Mouse (Mus musculus) small intestine, adult 2 months (tissue): ENCODE measurements around the gene Actn4. TPM values are rescaled to one million over a fixed set of nuclear protein-coding genes. Genes with fewer than 3 reads are reported as not detected.

Source experiments
- H3K27ac ChIP-seq: fragments of 200-500 bp; 2 replicates; pipeline ENCODE4 v1.5.1; 2012; ENCODE audit warnings: low read depth, low read length, control low read depth, inconsistent platforms; ENCODE audit not compliant: insufficient read depth
- H3K27me3 ChIP-seq: fragments of 200-500 bp; 2 replicates; pipeline ENCODE4 v1.6.1; 2012; ENCODE audit warnings: mild to moderate bottlenecking, moderate library complexity, low read length, inconsistent platforms; ENCODE audit not compliant: control insufficient read depth, insufficient read depth
- H3K36me3 ChIP-seq: fragments of 200-500 bp; 2 replicates; pipeline ENCODE4 v1.6.1; 2012; ENCODE audit warnings: mild to moderate bottlenecking, low read length, control low read depth, inconsistent platforms; ENCODE audit not compliant: control insufficient read depth, insufficient read depth
- H3K4me1 ChIP-seq: fragments of 200-500 bp; 2 replicates; pipeline ENCODE4 v1.6.1; 2012; ENCODE audit warnings: low read length, inconsistent platforms, mixed read lengths; ENCODE audit not compliant: control insufficient read depth, insufficient read depth, insufficient read length
- H3K4me3 ChIP-seq: fragments of 200-500 bp; 2 replicates; pipeline ENCODE4 v1.5.1; 2012; ENCODE audit warnings: low read depth, mild to moderate bottlenecking, control low read depth, inconsistent platforms, low read length, moderate library complexity
- CTCF ChIP-seq: fragments of 200-500 bp; IDR thresholded peaks from 2 replicates; pipeline ENCODE4 v1.5.1; 2012; ENCODE audit warnings: low read depth, mild to moderate bottlenecking, control low read depth, inconsistent platforms, low read length, moderate library complexity, mixed read lengths; ENCODE audit not compliant: insufficient replicate concordance, insufficient read length; ENCODE audit errors: extremely low read depth
- POLR2A ChIP-seq: fragments of 200-500 bp; IDR thresholded peaks from 2 replicates; pipeline ENCODE4 v1.6.1; 2012; ENCODE audit warnings: low read depth, mild to moderate bottlenecking, control low read depth, inconsistent platforms, low read length, moderate library complexity
- WGBS: fragments of 180-500 bp; shearing (Covaris S2); methylation state at CpG from one replicate; pipeline ENCODE4 v1.1.7; 2018; 5-methylcytosine and 5-hydroxymethylcytosine counted together
- polyA plus RNA-seq: library from polyadenylated mRNA; depleted of rRNA; stranded (reverse); fragments of >200 nt; gene quantifications from 2 replicates; pipeline ENCODE4 v1.2.3, GENCODE M21; 2012; rRNA removed

The Actn4 gene
- polyA plus RNA-seq, 1 experiment = 1,069 TPM

DNA sequence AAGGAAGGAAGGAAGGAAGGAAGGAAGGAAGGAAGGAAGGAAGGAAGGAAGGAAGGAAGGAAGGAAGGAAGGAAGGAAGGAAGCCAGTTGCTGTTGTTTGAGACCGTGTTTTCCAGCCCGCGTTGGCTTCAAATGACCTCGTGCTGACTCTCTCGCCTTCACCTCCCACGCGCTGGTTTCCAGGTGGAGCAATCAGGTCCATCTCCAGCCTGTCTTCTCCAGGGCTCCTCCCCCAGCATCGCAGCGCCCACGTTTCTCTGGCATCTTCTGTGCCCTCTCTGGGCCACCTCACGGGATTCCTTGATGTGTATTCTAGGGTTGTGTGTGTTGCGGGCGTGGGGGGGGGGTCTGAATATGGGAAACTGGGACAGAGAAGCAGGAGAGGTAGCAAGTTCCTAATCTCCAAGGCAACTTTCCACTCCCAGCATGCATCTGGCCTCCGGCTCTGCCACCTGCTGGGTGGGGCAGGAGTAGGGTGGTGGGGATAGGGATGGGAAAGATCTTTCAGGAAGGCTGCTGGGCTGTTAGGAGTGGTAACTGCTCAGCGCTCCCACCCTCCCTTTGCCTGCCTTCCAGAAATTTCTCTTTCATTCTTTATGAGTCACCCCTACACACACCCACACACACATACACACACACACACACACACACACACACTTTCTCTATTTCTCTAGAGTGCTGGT, 99.2 kb downstream of the Actn4 start:
- 0 out of 2 replicates have a peak overlapping the region, but pooled peaks have one; percentile 21 for H3K4me3 ChIP-seq
- H3K4me1 ChIP-seq = peaks cover 19% of the 10 kb centered on the region
- no peak overlapping the region for H3K27ac ChIP-seq
- TF ChIP-seq POLR2A (no peak), CTCF (no peak)
- H3K27me3 ChIP-seq = no peaks in the 10 kb centered on the region
- no peaks in the 10 kb centered on the region for H3K36me3 ChIP-seq
- WGBS = 60% methylated on average over 15 of the region's 15 CpGs

DNA sequence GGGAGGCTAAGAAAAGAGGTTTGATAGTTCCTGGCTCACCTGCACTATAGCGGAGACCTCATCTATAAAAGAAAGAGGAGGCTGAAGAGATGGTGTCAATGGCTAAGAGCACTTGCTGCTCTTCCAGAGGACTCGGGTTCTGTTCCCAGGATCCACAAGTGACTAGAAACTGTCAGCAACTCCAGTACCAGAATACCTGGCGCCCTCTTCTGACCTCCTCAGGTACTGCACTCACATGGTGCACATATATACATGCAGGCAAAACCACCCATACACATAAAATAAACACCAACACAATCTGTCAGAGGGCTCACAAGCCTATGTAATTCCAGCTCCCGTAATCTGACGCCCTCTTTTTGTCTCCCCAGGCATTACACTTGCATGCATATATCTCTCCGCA, 101.2 kb downstream of the Actn4 start:
- H3K4me1 ChIP-seq = peaks cover 10% of the 10 kb centered on the region
- H3K27ac ChIP-seq = no peak overlapping the region
- H3K27me3 ChIP-seq = no peaks in the 10 kb centered on the region
- no peak for TF ChIP-seq POLR2A
- TF ChIP-seq CTCF = peak; percentile 43; the same call in 1 of the 2 replicates
- 91% methylated on average over 6 of the region's 6 CpGs for WGBS
- H3K4me3 ChIP-seq = no peak overlapping the region
- no peaks in the 10 kb centered on the region for H3K36me3 ChIP-seq

DNA sequence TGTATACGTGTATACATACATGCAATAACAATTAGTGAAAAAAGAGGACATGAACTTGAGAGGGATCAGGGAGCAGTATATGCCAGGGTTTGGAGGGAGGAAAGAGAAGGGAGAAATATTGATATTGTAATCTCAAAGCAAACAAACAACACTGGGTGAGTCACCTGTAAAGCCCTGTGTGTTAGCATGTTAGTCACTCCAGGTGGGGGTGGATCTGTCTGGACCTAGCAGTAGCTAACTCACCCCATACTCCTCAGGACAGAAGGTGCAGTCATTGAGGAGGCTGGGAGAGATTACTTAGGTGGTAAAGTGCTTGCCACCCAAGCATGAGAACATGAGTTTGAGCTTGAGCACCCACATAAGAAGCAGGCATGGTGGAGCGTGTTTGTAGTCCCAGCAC, 102.2 kb downstream of the Actn4 start:
- TF ChIP-seq POLR2A = no peak
- TF ChIP-seq CTCF = no peak
- H3K27me3 ChIP-seq = no peaks in the 10 kb centered on the region
- 91% methylated on average over 2 of the region's 2 CpGs for WGBS
- peaks cover 5% of the 10 kb centered on the region for H3K4me1 ChIP-seq
- no peaks in the 10 kb centered on the region for H3K36me3 ChIP-seq
- no peak overlapping the region for H3K27ac ChIP-seq
- H3K4me3 ChIP-seq = no peak overlapping the region

DNA sequence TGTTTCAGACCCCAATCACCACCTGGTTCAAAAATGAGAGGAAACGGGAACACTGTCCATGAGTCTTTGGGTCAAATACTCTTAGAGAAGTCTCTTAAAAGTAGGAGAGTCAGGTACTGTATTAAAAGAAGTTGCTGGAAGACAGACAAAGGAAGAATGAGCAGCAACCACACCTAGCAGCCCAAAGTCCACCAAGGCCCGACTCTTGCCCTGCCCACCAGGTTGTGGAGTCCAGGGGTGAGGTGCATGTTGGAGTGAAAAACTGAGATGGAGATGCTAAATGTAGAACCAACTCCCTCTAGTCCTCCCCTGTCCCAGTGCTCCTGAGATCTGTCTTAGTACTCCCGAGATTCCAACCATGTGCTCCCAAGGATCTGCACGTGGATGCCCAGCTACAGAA, 111.5 kb downstream of the Actn4 start:
- H3K4me1 ChIP-seq = peaks cover 20% of the 10 kb centered on the region; the same call in 1 of the 2 replicates
- H3K27ac ChIP-seq = peak overlapping the region; percentile 80
- no peaks in the 10 kb centered on the region for H3K27me3 ChIP-seq
- no peaks in the 10 kb centered on the region for H3K36me3 ChIP-seq
- 42% methylated on average over 4 of the region's 4 CpGs for WGBS
- H3K4me3 ChIP-seq = no peak overlapping the region
- TF ChIP-seq POLR2A = no peak
- no peak for TF ChIP-seq CTCF

DNA sequence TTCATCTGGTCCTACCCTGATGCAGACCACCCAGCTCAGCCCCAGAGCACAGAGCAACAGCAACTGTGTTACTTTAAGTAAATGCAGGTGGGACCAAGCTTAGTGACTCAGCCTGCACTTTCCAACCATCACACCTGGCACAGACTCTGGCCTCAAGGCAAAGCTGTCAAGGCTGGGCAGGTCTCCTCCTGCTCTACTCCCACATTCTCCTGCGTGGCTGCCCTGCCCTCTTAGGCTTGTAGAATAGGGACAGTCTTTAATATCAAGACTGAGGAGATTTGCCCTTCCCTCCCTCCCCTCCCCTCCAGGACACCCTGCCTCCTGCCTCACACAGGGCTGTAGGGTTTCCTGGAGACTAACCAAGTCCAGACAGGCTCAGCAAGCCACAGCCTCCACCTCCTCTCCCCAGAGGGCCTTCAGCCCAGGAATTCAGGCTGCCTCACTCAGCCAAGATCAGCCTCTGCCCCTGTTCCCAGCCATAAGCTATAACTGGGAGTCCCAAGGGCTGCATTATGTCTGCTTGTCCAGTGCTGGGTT, 112.4 kb downstream of the Actn4 start:
- Histone ChIP-seq H3K4me1 (peaks cover 20% of the 10 kb centered on the region; the same call in 1 of the 2 replicates), H3K36me3 (no peaks in the 10 kb centered on the region), H3K4me3 (no peak overlapping the region), H3K27me3 (no peaks in the 10 kb centered on the region), H3K27ac (peak overlapping the region; percentile 80)
- WGBS = 17% methylated on average over 1 of the region's 1 CpGs
- no peak for TF ChIP-seq CTCF
- no peak for TF ChIP-seq POLR2A

DNA sequence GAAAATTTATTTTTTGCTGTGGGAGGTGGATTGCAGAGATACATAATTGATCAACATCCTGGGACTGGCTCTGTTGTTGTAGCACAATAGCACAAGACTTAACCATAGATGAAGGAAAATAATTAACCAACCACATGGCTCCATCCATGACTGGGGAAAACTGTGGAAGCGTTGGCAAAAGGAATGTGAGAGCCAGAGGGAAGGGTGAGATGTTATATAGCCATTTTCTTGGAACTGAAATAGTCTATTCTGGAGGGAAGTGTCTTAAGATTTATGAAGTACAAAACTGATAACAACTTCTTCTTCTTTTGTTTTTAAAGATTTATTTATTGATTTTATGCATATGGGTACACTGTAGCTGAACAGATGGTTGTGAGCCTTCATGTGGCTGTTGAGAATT, 114.9 kb downstream of the Actn4 start:
- TF ChIP-seq POLR2A (no peak), CTCF (no peak)
- H3K4me3 ChIP-seq = no peak overlapping the region
- peaks cover 20% of the 10 kb centered on the region; the same call in 1 of the 2 replicates for H3K4me1 ChIP-seq
- H3K36me3 ChIP-seq = no peaks in the 10 kb centered on the region
- WGBS = 88% methylated on average over 1 of the region's 1 CpGs
- H3K27ac ChIP-seq = no peak overlapping the region
- H3K27me3 ChIP-seq = no peaks in the 10 kb centered on the region

Other genes starting within 250 kb of the Actn4 start
- 2.0 and 2.8 TPM in 2 replicates for gene Fbxo17, start 245.5 kb downstream of the Actn4 start, polyA plus RNA-seq
- 42.3 and 64.5 TPM in 2 replicates for gene Mrps12, start 220.5 kb downstream of the Actn4 start, polyA plus RNA-seq
- 12.8 and 19.0 TPM in 2 replicates for gene Sars2, start 220.3 kb downstream of the Actn4 start, polyA plus RNA-seq
- gene Ccer2, start 206.2 kb downstream of the Actn4 start, polyA plus RNA-seq = not detected in 2 replicates
- 26.2 and 47.6 TPM in 2 replicates for gene Sirt2, start 195.6 kb downstream of the Actn4 start, polyA plus RNA-seq
- 76.0 and 138 TPM in 2 replicates for gene Nfkbib, start 194.8 kb downstream of the Actn4 start, polyA plus RNA-seq
- 4.4 and 7.1 TPM in 2 replicates for gene Rinl, start 173.4 kb downstream of the Actn4 start, polyA plus RNA-seq
- 67.1 and 140 TPM in 2 replicates for gene Hnrnpl, start 153.8 kb downstream of the Actn4 start, polyA plus RNA-seq
- 201 and 291 TPM in 2 replicates for gene Ech1, start 137.1 kb downstream of the Actn4 start, polyA plus RNA-seq
- gene Lgals4, start 128.5 kb downstream of the Actn4 start, polyA plus RNA-seq = 1,096 and 2,780 TPM in 2 replicates
- gene Lgals7, start 98.5 kb downstream of the Actn4 start, polyA plus RNA-seq = 2.4 TPM in 1 of 2 replicates, not detected in the other
- 0.08 and 0.10 TPM in 2 replicates for gene Capn12, start 80.9 kb downstream of the Actn4 start, polyA plus RNA-seq
- 135 and 169 TPM in 2 replicates for gene Eif3k, start 19.5 kb upstream of the Actn4 start, polyA plus RNA-seq
- 11.1 and 21.3 TPM in 2 replicates for gene Map4k1, start 19.7 kb upstream of the Actn4 start, polyA plus RNA-seq
- gene Ryr1, start 162.8 kb upstream of the Actn4 start, polyA plus RNA-seq = 0.03 and 0.05 TPM in 2 replicates
- gene Rasgrp4, start 172.5 kb upstream of the Actn4 start, polyA plus RNA-seq = 3.3 TPM in 2 replicates
- 72.6 and 216 TPM in 2 replicates for gene Fam98c, start 193.9 kb upstream of the Actn4 start, polyA plus RNA-seq
- gene Ggn, start 207.9 kb upstream of the Actn4 start, polyA plus RNA-seq = 0.74 and 0.88 TPM in 2 replicates
- 1.2 and 1.9 TPM in 2 replicates for gene Spred3, start 208.1 kb upstream of the Actn4 start, polyA plus RNA-seq
- gene Psmd8, start 218.4 kb upstream of the Actn4 start, polyA plus RNA-seq = 73.0 and 127 TPM in 2 replicates